Mouse (Mus musculus) CH12.LX (cell line): ENCODE results near the gene Coq10a. TPM values are rescaled to one million over a fixed set of nuclear protein-coding genes. Genes with fewer than 3 reads are reported as not detected.

ENCODE experiments used
- DNase-seq: peaks from one replicate; pipeline ENCODE4 v3.0.0-alpha.2; 2013; ENCODE audit errors: extremely low read depth
- H3K27ac ChIP-seq: 2 replicates; pipeline ENCODE4 v1.5.1; 2012; ENCODE audit warnings: low read depth, mild to moderate bottlenecking, control low read depth, moderate library complexity; ENCODE audit not compliant: insufficient read depth
- H3K27me3 ChIP-seq: replicated peaks from 2 replicates; pipeline ENCODE3; 2012; ENCODE audit warnings: inconsistent platforms
- H3K36me3 ChIP-seq, 2 experiments: replicated peaks in 1 of 2; 2 replicates each; pipeline versions ENCODE3 to v1.6.1; 2012; ENCODE audit warnings: inconsistent platforms in 1 of 2, low read length in 1 of 2, mild to moderate bottlenecking in 1 of 2, mixed read lengths in 1 of 2, moderate library complexity in 1 of 2; ENCODE audit not compliant: control insufficient read depth in 1 of 2, insufficient read depth in 1 of 2
- H3K4me1 ChIP-seq, 2 experiments: 2 replicates each; pipeline ENCODE4 v1.6.1; 2012; ENCODE audit warnings: inconsistent platforms in 1 of 2, moderate library complexity in 1 of 2; ENCODE audit not compliant: insufficient read depth in 2 of 2, control insufficient read depth in 1 of 2
- H3K4me2 ChIP-seq: 2 replicates; pipeline ENCODE4 v1.6.1; 2012; ENCODE audit warnings: low read depth, mild to moderate bottlenecking, control low read depth; ENCODE audit not compliant: poor library complexity, insufficient read depth, severe bottlenecking
- H3K4me3 ChIP-seq, 3 experiments: fragments of 150-350 bp in 1 of 3; sonication (generic) in 1 of 3; replicated peaks in 1 of 3; 2 replicates each; pipeline versions ENCODE3 to v1.5.1; 2011 to 2012; ENCODE audit warnings: low read depth in 2 of 3, low read length in 2 of 3, mild to moderate bottlenecking in 2 of 3, moderate library complexity in 2 of 3, control low read depth in 1 of 3, improper control_type of control experiment in 1 of 3, inconsistent platforms in 1 of 3, mixed read lengths in 1 of 3; ENCODE audit not compliant: poor library complexity in 1 of 3
- H3K79me2 ChIP-seq: replicated peaks from 2 replicates; pipeline ENCODE4 v1.6.1; 2012; ENCODE audit warnings: mild to moderate bottlenecking, moderate library complexity; ENCODE audit not compliant: control insufficient read depth, poor library complexity, insufficient read depth, severe bottlenecking; ENCODE audit errors: extremely low read depth
- H3K9ac ChIP-seq: 2 replicates; pipeline ENCODE4 v1.6.1; 2012; ENCODE audit warnings: low read depth, mild to moderate bottlenecking, control low read depth, moderate library complexity; ENCODE audit not compliant: insufficient read depth
- H3K9me3 ChIP-seq: replicated peaks from 2 replicates; pipeline ENCODE3; 2012; ENCODE audit warnings: low read length, inconsistent platforms, mixed read lengths
- BHLHE40 ChIP-seq: IDR thresholded peaks from 2 replicates; pipeline ENCODE4 v1.6.1; 2011; ENCODE audit warnings: mild to moderate bottlenecking, low read depth, low read length, improper control_type of control experiment
- CHD1 ChIP-seq: IDR thresholded peaks from 2 replicates; pipeline ENCODE4 v1.6.1; 2012; ENCODE audit warnings: low read depth, low read length, improper control_type of control experiment, inconsistent platforms
- CHD2 ChIP-seq: IDR thresholded peaks from 2 replicates; pipeline ENCODE4 v1.6.1; 2011; ENCODE audit warnings: low read length, improper control_type of control experiment
- CTCF ChIP-seq, 2 experiments: IDR thresholded peaks in 1 of 2; conservative IDR thresholded peaks in 1 of 2; 2 replicates each; pipeline ENCODE4 v1.5.1; 2011 to 2012; ENCODE audit warnings: low read depth in 2 of 2, low read length in 2 of 2, improper control_type of control experiment in 1 of 2, inconsistent platforms in 1 of 2, mild to moderate bottlenecking in 1 of 2, moderate library complexity in 1 of 2
- E2F4 ChIP-seq: IDR thresholded peaks from 2 replicates; pipeline ENCODE4 v1.6.1; 2011; ENCODE audit warnings: low read depth, low read length, improper control_type of control experiment; ENCODE audit not compliant: insufficient replicate concordance
- EP300 ChIP-seq: IDR thresholded peaks from 2 replicates; pipeline ENCODE4 v1.6.1; 2011; ENCODE audit warnings: low read length, improper control_type of control experiment
- GABPA ChIP-seq: IDR thresholded peaks from 2 replicates; pipeline ENCODE4 v1.6.1; 2012; ENCODE audit warnings: low read depth, low read length, improper control_type of control experiment, inconsistent platforms; ENCODE audit not compliant: insufficient replicate concordance
- IRF4 ChIP-seq: IDR thresholded peaks from 2 replicates; pipeline ENCODE4 v1.6.1; 2014; ENCODE audit warnings: low read depth, mild to moderate bottlenecking, inconsistent platforms, low read length, improper control_type of control experiment
- JUN ChIP-seq: IDR thresholded peaks from 2 replicates; pipeline ENCODE4 v1.6.1; 2011; ENCODE audit warnings: low read depth, mild to moderate bottlenecking, low read length, improper control_type of control experiment, moderate library complexity; ENCODE audit not compliant: insufficient read depth
- JUND ChIP-seq: conservative IDR thresholded peaks from 2 replicates; pipeline ENCODE4 v1.6.1; 2011; ENCODE audit warnings: low read depth, low read length, improper control_type of control experiment
- KAT2A ChIP-seq: IDR thresholded peaks from 2 replicates; pipeline ENCODE4 v1.6.1; 2012; ENCODE audit warnings: low read length, improper control_type of control experiment, inconsistent platforms; ENCODE audit not compliant: insufficient replicate concordance
- MAFK ChIP-seq: IDR thresholded peaks from 2 replicates; pipeline ENCODE4 v1.6.1; 2011; ENCODE audit warnings: low read length, improper control_type of control experiment; ENCODE audit not compliant: insufficient replicate concordance
- MYC ChIP-seq: IDR thresholded peaks from 2 replicates; pipeline ENCODE4 v1.6.1; 2011; ENCODE audit warnings: low read depth, mild to moderate bottlenecking, improper control_type of control experiment, low read length
- NRF1 ChIP-seq: IDR thresholded peaks from 2 replicates; pipeline ENCODE4 v1.6.1; 2014; ENCODE audit warnings: low read depth, mild to moderate bottlenecking, inconsistent platforms, low read length, improper control_type of control experiment, moderate library complexity
- RAD21 ChIP-seq: IDR thresholded peaks from 2 replicates; pipeline ENCODE4 v1.6.1; 2011; ENCODE audit warnings: low read depth, mild to moderate bottlenecking, low read length, improper control_type of control experiment, moderate library complexity
- RCOR1 ChIP-seq: conservative IDR thresholded peaks from 2 replicates; pipeline ENCODE4 v1.6.1; 2012; ENCODE audit warnings: low read depth, mild to moderate bottlenecking, inconsistent platforms, low read length, improper control_type of control experiment
- SIN3A ChIP-seq: IDR thresholded peaks from 2 replicates; pipeline ENCODE4 v1.6.1; 2012; ENCODE audit warnings: low read length, improper control_type of control experiment, inconsistent platforms
- ZC3H11A ChIP-seq: IDR thresholded peaks from 2 replicates; pipeline ENCODE4 v1.6.1; 2012; ENCODE audit warnings: low read depth, mild to moderate bottlenecking, inconsistent platforms, low read length, improper control_type of control experiment
- ZKSCAN1 ChIP-seq: IDR thresholded peaks from 2 replicates; pipeline ENCODE4 v1.6.1; 2012; ENCODE audit warnings: low read depth, inconsistent platforms, low read length, improper control_type of control experiment, borderline replicate concordance
- ZMIZ1 ChIP-seq: IDR thresholded peaks from 2 replicates; pipeline ENCODE4 v1.6.1; 2012; ENCODE audit warnings: low read depth, mild to moderate bottlenecking, inconsistent platforms, low read length, improper control_type of control experiment
- ZNF384 ChIP-seq: IDR thresholded peaks from 2 replicates; pipeline ENCODE4 v1.6.1; 2012; ENCODE audit warnings: low read depth, low read length, improper control_type of control experiment, inconsistent platforms
- dilution Hi-C: fragments of 300-500 bp; cut with MboI; formaldehyde crosslinking; loops from 2 replicates; pipeline ENCODE4 v1.14.3; 2020; ENCODE audit warnings: low sequenced_read_pairs; ENCODE audit not compliant: extremely low pct_unique_long_range_greater_than_20kb, extremely low pct_ligation_motif_present
- in situ Hi-C: fragments of 300-500 bp; cut with MboI; formaldehyde crosslinking; loops from 3 replicates; pipeline ENCODE4 v1.14.3; 2019; ENCODE audit warnings: low sequenced_read_pairs, low pct_ligation_motif_present, low pct_unique_long_range_greater_than_20kb, mixed read lengths
- polyA plus RNA-seq: library from polyadenylated mRNA; unstranded; fragments of >175 nt; gene quantifications from 2 replicates; pipeline ENCODE4 v1.2.1, GENCODE M21; 2012; ENCODE audit warnings: low read depth; ENCODE audit not compliant: insufficient read length
- total RNA-seq, 2 experiments: library from RNA; depleted of rRNA; stranded (reverse); fragments of 300-350 nt in 1 of 2; fragments of >200 nt in 1 of 2; gene quantifications; 2 replicates each; pipeline ENCODE4 v1.2.3; 2012 to 2014

Gene Coq10a
- total and polyA plus RNA-seq, 3 experiments: 7.7 to 12.1 (median 11.1) TPM

- TF ChIP-seq JUN (no peak), CHD2 (no peak), EP300 (no peak), RCOR1 (no peak), ZMIZ1 (no peak), MAFK (no peak), ZC3H11A (no peak), E2F4 (no peak), NRF1 (peak; percentile 77), ZNF384 (no peak), GABPA (no peak), IRF4 (no peak)
- TF ChIP-seq, all 38 proteins: peak for 6
Observed at GRCm38 (mm10) chr10:128408591-128409535, 40.1 kb upstream of the Coq10a start (continued).

DNA sequence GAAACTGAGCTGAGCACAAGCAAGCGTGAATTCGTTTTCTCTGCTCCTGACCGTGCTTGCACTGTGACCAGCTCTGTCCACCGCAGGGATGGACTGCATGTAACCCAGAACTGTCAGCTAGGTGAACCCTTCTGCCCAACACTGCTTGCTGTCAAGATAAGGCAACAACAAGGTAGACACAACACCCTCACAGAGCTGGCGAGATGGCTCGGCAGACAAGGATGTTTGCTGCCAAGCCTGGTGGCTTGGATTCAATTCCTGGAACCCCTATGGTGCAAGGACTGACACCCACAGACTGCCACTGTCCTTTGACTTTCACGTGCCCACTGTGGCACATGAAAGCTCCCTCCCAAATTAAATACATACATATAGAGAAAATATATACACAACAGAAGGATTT, 35.1 kb upstream of the Coq10a start:
- H3K36me3 ChIP-seq: peaks cover 17 to 78% of the 10 kb centered on the region in 2 experiments
- DNase-seq: no peak
- no peaks in the 10 kb centered on the region for H3K79me2 ChIP-seq
- no peak overlapping the region for H3K27ac ChIP-seq
- H3K9me3 ChIP-seq: no peaks in the 10 kb centered on the region
- no peak overlapping the region for H3K4me3 ChIP-seq
- in situ Hi-C loops: no loop called here
- H3K27me3 ChIP-seq: no peaks in the 10 kb centered on the region
- no peak overlapping the region for H3K9ac ChIP-seq
- dilution Hi-C loops: no loop called here
- TF ChIP-seq CHD1 (no peak), RAD21 (no peak), MAFK (no peak), EP300 (no peak), CTCF (conservative IDR thresholded peaks at IDR 0.05 in 1 of 2, IDR thresholded peaks at IDR 0.05 in 1 of 2; ENCODE audit: low read depth in 2 of 2, low read length in 2 of 2) (no peak), MYC (no peak), BHLHE40 (no peak), ZKSCAN1 (no peak), JUND (no peak), KAT2A (no peak), E2F4 (no peak), SIN3A (no peak), NRF1 (no peak), ZMIZ1 (no peak)
- TF ChIP-seq, all 38 proteins: peak for 0
- Histone ChIP-seq H3K4me1 (peaks cover 8 to 12% of the 10 kb centered on the region in 2 experiments; a peak in 3 of 4 replicates), H3K4me2 (no peak overlapping the region)
